Mouse (Mus musculus) liver, adult 2 months (tissue): Measurements from ENCODE around the gene Ankar.

Experiments used
- CTCF ChIP-seq: fragments of 200-500 bp; IDR thresholded peaks from 2 replicates; pipeline ENCODE4 v1.5.1; 2011; ENCODE audit warnings: low read depth, low read length, control low read depth
- POLR2A ChIP-seq: fragments of 200-500 bp; IDR thresholded peaks from 2 replicates; pipeline ENCODE4 v1.6.1; 2011; ENCODE audit warnings: low read length, control low read depth; ENCODE audit not compliant: insufficient read depth; ENCODE audit errors: extremely low read depth

GRCm38 (mm10) chr1:72739681-72740063, 39.3 kb upstream of the Ankar start:
- no peak for TF ChIP-seq POLR2A
- no peak for TF ChIP-seq CTCF
